Mouse (Mus musculus): ENCODE results near the gene Eif5. TPM values are rescaled to one million over a fixed set of nuclear protein-coding genes. Genes with fewer than 3 reads are reported as not detected.

Eif5 gene
- polyA plus RNA-seq, 1 experiment from 2014 or later = 518 TPM

DNA sequence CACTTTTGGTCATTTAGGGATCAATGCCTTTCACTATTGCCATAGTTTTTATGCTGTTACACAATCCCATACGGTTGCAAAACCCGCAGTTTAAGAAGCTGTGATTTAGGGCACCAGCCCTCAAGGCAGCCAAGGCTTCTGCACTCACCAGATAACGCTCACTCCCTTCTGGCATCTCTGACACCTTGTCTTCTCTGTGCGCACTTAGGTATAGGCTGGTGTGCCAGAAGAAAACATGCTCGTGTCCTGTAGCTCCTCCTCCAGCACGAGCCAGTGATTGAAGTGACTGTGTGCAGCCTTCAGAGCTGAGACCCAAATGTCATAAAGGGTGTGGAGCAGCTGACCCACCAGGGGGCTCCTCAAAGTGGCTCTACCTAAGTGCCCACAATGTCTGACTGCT, 2.5 kb upstream of the Eif5 start:
- ATAC-seq (ENCODE audit: low read depth) = no peak
- 60% methylated on average over 6 of the region's 6 CpGs for WGBS
- H3K4me1 ChIP-seq (ENCODE audit: control insufficient read depth, insufficient read depth, low read length) = peaks cover 16% of the 10 kb centered on the region
- no peak overlapping the region for H3K27ac ChIP-seq (ENCODE audit: low read depth, low read length)
- no peaks in the 10 kb centered on the region; the same call in 1 of the 2 replicates for H3K27me3 ChIP-seq (ENCODE audit: control insufficient read depth, insufficient read depth, low read length)
- H3K9me3 ChIP-seq (ENCODE audit: control insufficient read depth, low read length) = no peaks in the 10 kb centered on the region
- H3K36me3 ChIP-seq (ENCODE audit: control insufficient read depth, insufficient read depth, low read length) = peaks cover 11% of the 10 kb centered on the region
- H3K4me3 ChIP-seq (ENCODE audit: low read depth, low read length) = no peak overlapping the region
- no peak overlapping the region for H3K4me2 ChIP-seq (ENCODE audit: low read depth, low read length)
- no peak overlapping the region for H3K9ac ChIP-seq (replicated peaks; ENCODE audit: low read depth, low read length)

DNA sequence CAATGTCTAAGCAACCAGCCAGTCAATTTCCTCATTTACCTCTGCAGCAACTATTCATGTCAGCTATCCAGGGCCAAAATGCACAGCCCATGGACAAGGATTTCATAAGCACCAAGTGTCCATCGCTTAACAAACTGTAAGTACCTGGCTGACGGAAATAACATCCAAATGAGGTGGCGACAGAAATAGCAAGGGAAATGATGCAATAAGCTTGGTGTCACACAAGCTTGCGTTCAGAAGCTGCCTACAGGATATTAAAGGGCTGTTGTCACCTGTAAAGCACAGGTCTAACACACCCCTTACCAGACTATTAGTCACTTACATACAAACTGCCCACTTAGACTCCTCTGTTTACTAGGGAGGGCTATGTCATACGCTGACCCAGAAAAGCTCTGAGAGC, 2.1 kb upstream of the Eif5 start:
- 88% methylated on average over 5 of the region's 5 CpGs for WGBS
- Histone ChIP-seq H3K9me3 (ENCODE audit: control insufficient read depth, low read length) (no peaks in the 10 kb centered on the region), H3K27ac (ENCODE audit: low read depth, low read length) (no peak overlapping the region), H3K4me1 (ENCODE audit: control insufficient read depth, insufficient read depth, low read length) (peaks cover 16% of the 10 kb centered on the region), H3K36me3 (ENCODE audit: control insufficient read depth, insufficient read depth, low read length) (peaks cover 16% of the 10 kb centered on the region), H3K4me2 (ENCODE audit: low read depth, low read length) (no peak overlapping the region), H3K9ac (replicated peaks; ENCODE audit: low read depth, low read length) (no peak overlapping the region), H3K27me3 (ENCODE audit: control insufficient read depth, insufficient read depth, low read length) (no peaks in the 10 kb centered on the region; the same call in 1 of the 2 replicates), H3K4me3 (ENCODE audit: low read depth, low read length) (no peak overlapping the region)
- no peak for ATAC-seq (ENCODE audit: low read depth)

DNA sequence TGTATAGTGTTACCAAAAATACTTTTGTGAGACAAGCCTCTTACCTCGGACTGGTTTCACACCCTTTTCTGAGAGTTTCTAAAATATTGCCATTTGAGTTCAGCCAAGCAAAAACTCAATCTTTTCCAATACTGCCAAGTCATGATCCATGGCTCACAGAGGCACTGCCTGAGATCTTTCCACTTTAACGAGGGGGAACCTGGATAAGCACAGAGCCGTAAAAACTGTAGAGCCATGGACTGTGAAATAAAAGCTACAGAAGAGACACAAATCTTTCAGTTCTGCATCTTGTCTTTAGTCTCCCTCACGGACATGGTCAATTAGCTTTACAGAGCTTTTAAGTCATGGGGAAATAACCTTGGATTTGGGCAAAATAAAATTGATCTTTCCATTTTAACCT, 1.1 kb upstream of the Eif5 start:
- Histone ChIP-seq H3K4me1 (ENCODE audit: control insufficient read depth, insufficient read depth, low read length) (peaks cover 16% of the 10 kb centered on the region), H3K9ac (replicated peaks; ENCODE audit: low read depth, low read length) (peak overlapping the region; percentile 98), H3K27ac (ENCODE audit: low read depth, low read length) (0 out of 2 replicates have a peak overlapping the region, but pooled peaks have one; percentile 95), H3K27me3 (ENCODE audit: control insufficient read depth, insufficient read depth, low read length) (no peaks in the 10 kb centered on the region; the same call in 1 of the 2 replicates), H3K36me3 (ENCODE audit: control insufficient read depth, insufficient read depth, low read length) (peaks cover 26% of the 10 kb centered on the region), H3K4me2 (ENCODE audit: low read depth, low read length) (peak overlapping the region; percentile 70), H3K9me3 (ENCODE audit: control insufficient read depth, low read length) (no peaks in the 10 kb centered on the region), H3K4me3 (ENCODE audit: low read depth, low read length) (peak overlapping the region; percentile 96)
- 7% methylated on average over 4 of the region's 4 CpGs for WGBS
- no peak for ATAC-seq (ENCODE audit: low read depth)

DNA sequence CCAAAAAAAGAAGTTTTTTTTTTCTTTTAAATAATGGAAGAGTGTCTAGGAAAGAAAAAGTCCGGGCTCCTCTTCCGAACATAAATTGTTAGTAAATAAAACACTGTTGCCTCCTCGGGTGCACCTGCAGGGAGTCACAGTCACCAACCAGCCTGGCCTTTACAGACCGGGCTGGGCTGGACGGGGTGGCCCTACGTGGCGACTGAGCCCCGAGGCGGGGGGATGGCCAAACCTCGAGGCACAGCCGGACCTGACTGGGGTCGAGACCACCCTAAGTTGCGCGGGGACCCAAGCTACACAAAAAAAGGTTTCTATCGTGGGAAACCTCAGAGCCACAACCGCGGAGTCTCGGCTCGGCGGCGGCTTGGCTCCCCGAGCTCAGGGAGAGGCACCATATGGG, 475 bp upstream of the Eif5 start:
- no peaks in the 10 kb centered on the region; the same call in 1 of the 2 replicates for H3K27me3 ChIP-seq (ENCODE audit: control insufficient read depth, insufficient read depth, low read length)
- no peaks in the 10 kb centered on the region for H3K9me3 ChIP-seq (ENCODE audit: control insufficient read depth, low read length)
- H3K4me1 ChIP-seq (ENCODE audit: control insufficient read depth, insufficient read depth, low read length) = peaks cover 16% of the 10 kb centered on the region
- ATAC-seq (ENCODE audit: low read depth) = peak; percentile 45
- H3K4me2 ChIP-seq (ENCODE audit: low read depth, low read length) = peak overlapping the region; percentile 70
- peak overlapping the region; percentile 95 for H3K27ac ChIP-seq (ENCODE audit: low read depth, low read length)
- WGBS = under 1% methylated on average over 22 of the region's 22 CpGs
- H3K36me3 ChIP-seq (ENCODE audit: control insufficient read depth, insufficient read depth, low read length) = peaks cover 32% of the 10 kb centered on the region
- peak overlapping the region; percentile 98 for H3K9ac ChIP-seq (replicated peaks; ENCODE audit: low read depth, low read length)
- peak overlapping the region; percentile 96 for H3K4me3 ChIP-seq (ENCODE audit: low read depth, low read length)

DNA sequence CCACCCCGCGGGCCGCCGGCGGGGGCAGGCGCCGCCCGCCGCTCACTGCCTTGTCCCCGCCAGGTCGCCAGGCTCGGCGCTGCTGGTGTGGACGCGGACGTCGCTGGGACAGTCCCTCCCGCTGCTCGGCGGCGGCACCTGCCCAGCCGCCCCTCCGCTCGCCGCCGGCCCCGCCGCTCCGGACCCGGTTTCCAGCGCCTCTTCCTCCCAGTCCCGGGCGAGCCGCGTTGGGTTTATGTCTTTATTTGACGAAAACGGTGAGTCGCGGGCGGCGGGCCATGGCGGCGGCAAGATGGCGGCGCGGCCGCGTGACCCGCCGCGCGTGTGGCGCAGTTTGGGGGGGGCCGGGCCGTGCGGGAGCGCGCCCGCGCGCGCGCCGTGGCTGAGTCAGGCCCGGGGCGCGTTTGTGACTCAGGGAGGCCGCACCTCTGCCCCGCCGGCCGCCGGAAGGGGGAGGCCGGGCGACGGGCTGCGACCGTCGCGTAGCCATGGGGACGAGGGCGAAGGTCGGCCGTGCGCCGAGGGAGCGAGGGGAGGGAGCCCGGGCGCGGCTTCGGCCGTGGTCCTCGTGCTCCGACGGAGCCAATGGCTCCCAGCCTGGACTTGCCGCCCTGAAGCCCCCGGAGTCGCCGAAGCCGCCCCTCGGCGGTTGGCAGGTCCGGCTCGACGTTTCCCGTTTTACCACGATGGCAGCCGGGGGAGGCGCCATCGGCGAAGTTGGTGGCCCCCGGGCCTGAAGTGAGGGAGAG, 650 bp downstream of the Eif5 start:
- Histone ChIP-seq H3K36me3 (ENCODE audit: control insufficient read depth, insufficient read depth, low read length) (peaks cover 43% of the 10 kb centered on the region), H3K4me2 (ENCODE audit: low read depth, low read length) (peak overlapping the region; percentile 80), H3K9me3 (ENCODE audit: control insufficient read depth, low read length) (no peaks in the 10 kb centered on the region), H3K4me1 (ENCODE audit: control insufficient read depth, insufficient read depth, low read length) (peaks cover 16% of the 10 kb centered on the region), H3K27ac (ENCODE audit: low read depth, low read length) (peak overlapping the region; percentile 99), H3K27me3 (ENCODE audit: control insufficient read depth, insufficient read depth, low read length) (no peaks in the 10 kb centered on the region; the same call in 1 of the 2 replicates), H3K4me3 (ENCODE audit: low read depth, low read length) (peak overlapping the region; percentile 96), H3K9ac (replicated peaks; ENCODE audit: low read depth, low read length) (peak overlapping the region; percentile 98)
- under 1% methylated on average over 82 of the region's 111 CpGs for WGBS
- ATAC-seq (ENCODE audit: low read depth) = peak; percentile 62

DNA sequence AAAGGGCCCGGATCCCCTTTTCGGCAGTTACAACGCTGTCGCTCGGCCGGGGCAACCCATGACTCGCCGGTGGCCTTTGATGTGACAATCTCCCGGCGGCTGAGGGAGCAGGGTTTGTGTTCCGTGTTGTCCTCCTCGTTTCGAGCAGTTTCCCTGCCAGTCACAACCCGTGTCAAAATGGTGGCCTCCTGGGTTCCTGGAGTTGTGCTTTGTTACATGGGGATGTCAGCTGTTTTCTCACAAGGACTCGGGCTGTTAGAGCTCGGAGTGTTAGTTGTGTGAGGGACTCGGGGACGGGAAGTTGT, 1.2 kb downstream of the Eif5 start:
- WGBS = under 1% methylated on average over 18 of the region's 18 CpGs
- H3K27me3 ChIP-seq (ENCODE audit: control insufficient read depth, insufficient read depth, low read length) = no peaks in the 10 kb centered on the region; the same call in 1 of the 2 replicates
- H3K27ac ChIP-seq (ENCODE audit: low read depth, low read length) = peak overlapping the region; percentile 99; the same call in 1 of the 2 replicates
- H3K4me2 ChIP-seq (ENCODE audit: low read depth, low read length) = peak overlapping the region; percentile 80
- peaks cover 16% of the 10 kb centered on the region for H3K4me1 ChIP-seq (ENCODE audit: control insufficient read depth, insufficient read depth, low read length)
- ATAC-seq (ENCODE audit: low read depth) = no peak
- no peaks in the 10 kb centered on the region for H3K9me3 ChIP-seq (ENCODE audit: control insufficient read depth, low read length)
- peaks cover 48% of the 10 kb centered on the region for H3K36me3 ChIP-seq (ENCODE audit: control insufficient read depth, insufficient read depth, low read length)
- H3K9ac ChIP-seq (replicated peaks; ENCODE audit: low read depth, low read length) = peak overlapping the region; percentile 98
- H3K4me3 ChIP-seq (ENCODE audit: low read depth, low read length) = peak overlapping the region; percentile 96

DNA sequence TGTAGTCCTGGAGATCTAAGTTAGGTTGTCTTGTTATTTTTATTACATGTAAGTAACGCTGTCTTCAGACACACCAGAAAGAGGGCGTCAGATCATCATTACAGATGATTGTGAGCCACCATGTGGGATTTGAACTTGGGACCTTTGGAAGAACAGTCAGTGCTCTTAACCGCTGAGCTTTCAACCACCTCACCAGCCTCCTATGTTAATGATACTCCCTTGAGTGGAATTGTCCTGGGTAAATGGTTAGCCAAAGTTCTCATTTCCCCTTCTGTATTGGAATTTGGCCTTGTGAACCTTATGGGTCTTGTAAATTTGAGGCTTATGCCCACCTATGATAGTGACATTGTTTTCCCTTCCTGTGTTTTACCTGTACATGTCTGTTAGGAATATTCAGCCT, 9.3 kb downstream of the Eif5 start:
- Histone ChIP-seq H3K4me1 (ENCODE audit: control insufficient read depth, insufficient read depth, low read length) (no peaks in the 10 kb centered on the region), H3K9me3 (ENCODE audit: control insufficient read depth, low read length) (no peaks in the 10 kb centered on the region), H3K27ac (ENCODE audit: low read depth, low read length) (no peak overlapping the region), H3K4me3 (ENCODE audit: low read depth, low read length) (no peak overlapping the region), H3K9ac (replicated peaks; ENCODE audit: low read depth, low read length) (no peak overlapping the region), H3K4me2 (ENCODE audit: low read depth, low read length) (no peak overlapping the region), H3K36me3 (ENCODE audit: control insufficient read depth, insufficient read depth, low read length) (peaks cover 37% of the 10 kb centered on the region), H3K27me3 (ENCODE audit: control insufficient read depth, insufficient read depth, low read length) (no peaks in the 10 kb centered on the region)
- no peak for ATAC-seq (ENCODE audit: low read depth)
- WGBS = 87% methylated on average over 3 of the region's 3 CpGs

DNA sequence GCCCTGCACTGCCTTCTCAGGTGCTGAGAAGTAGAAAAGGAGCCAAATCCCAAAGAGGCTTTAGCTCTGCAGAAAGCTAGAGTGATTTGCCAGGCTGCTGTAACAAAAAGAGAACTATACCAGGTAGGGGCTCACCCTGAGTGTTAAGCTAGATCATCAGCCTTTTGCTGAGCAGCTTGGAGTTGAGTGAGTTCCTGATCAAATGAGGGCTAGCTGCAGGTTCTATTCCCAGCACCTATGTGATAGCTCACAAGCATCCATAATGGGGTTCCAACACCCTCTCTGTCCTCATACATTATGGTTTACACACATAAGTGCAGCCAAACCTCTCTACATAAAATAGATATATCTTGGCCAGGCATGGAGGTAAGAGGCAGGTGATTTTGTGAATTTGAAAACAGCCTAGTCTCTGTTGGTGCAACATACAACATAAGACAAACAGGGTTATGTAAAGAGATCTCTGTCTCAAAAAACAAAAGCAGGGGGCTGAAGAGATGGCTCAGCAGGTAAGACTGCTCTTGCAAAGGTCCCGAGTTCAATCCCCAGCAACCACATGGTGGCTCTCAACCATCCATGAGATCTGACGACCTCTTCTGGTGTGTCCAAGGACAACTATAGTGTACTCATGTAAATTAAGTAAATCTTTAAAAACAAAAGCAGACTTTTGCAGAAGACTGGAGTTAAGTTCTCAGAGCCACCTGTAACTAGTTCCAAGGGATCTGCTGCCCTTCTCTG, 10.9 kb downstream of the Eif5 start:
- 53% methylated on average over 2 of the region's 2 CpGs for WGBS
- ATAC-seq (ENCODE audit: low read depth) = no peak
- H3K4me2 ChIP-seq (ENCODE audit: low read depth, low read length) = no peak overlapping the region
- no peak overlapping the region for H3K4me3 ChIP-seq (ENCODE audit: low read depth, low read length)
- H3K36me3 ChIP-seq (ENCODE audit: control insufficient read depth, insufficient read depth, low read length) = peaks cover 21% of the 10 kb centered on the region
- no peaks in the 10 kb centered on the region for H3K4me1 ChIP-seq (ENCODE audit: control insufficient read depth, insufficient read depth, low read length)
- no peak overlapping the region for H3K27ac ChIP-seq (ENCODE audit: low read depth, low read length)
- H3K27me3 ChIP-seq (ENCODE audit: control insufficient read depth, insufficient read depth, low read length) = no peaks in the 10 kb centered on the region
- no peak overlapping the region for H3K9ac ChIP-seq (replicated peaks; ENCODE audit: low read depth, low read length)
- no peaks in the 10 kb centered on the region for H3K9me3 ChIP-seq (ENCODE audit: control insufficient read depth, low read length)

DNA sequence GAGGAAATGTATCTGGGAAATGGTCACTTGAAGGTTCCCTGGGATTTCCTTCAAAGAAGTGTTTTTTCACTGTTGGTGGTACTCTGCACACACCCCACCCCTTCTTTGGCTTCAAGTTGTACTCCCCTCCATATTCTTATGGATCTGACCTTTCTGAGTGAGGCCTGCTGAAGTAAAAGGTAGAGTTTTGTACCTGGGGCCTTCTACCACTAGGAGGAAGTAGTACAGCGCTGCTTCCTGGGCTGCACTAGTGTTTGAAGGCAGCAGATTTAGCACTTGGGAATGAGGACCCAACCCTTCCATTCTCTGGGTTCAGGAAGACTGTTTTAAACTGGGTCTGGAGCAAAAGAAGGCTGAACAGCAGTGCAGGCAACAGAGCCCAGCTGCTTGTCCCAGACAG, 12.9 kb downstream of the Eif5 start:
- Histone ChIP-seq H3K4me1 (ENCODE audit: control insufficient read depth, insufficient read depth, low read length) (no peaks in the 10 kb centered on the region), H3K27me3 (ENCODE audit: control insufficient read depth, insufficient read depth, low read length) (no peaks in the 10 kb centered on the region), H3K36me3 (ENCODE audit: control insufficient read depth, insufficient read depth, low read length) (peaks cover 6% of the 10 kb centered on the region), H3K4me2 (ENCODE audit: low read depth, low read length) (no peak overlapping the region), H3K27ac (ENCODE audit: low read depth, low read length) (no peak overlapping the region), H3K9ac (replicated peaks; ENCODE audit: low read depth, low read length) (no peak overlapping the region), H3K9me3 (ENCODE audit: control insufficient read depth, low read length) (no peaks in the 10 kb centered on the region), H3K4me3 (ENCODE audit: low read depth, low read length) (no peak overlapping the region)
- ATAC-seq (ENCODE audit: low read depth) = no peak
- 61% methylated on average over 1 of the region's 1 CpGs for WGBS

All from neural tube, embryonic 14.5 days (tissue).